Mouse (Mus musculus) CH12.LX (cell line): Measurements from ENCODE around the gene Pfas. TPM values are rescaled to one million over a fixed set of nuclear protein-coding genes. Genes with fewer than 3 reads are reported as not detected.

ENCODE experiments used
- DNase-seq: peaks from one replicate; pipeline ENCODE4 v3.0.0-alpha.2; 2013; ENCODE audit errors: extremely low read depth
- H3K27ac ChIP-seq: 2 replicates; pipeline ENCODE4 v1.5.1; 2012; ENCODE audit warnings: low read depth, mild to moderate bottlenecking, control low read depth, moderate library complexity; ENCODE audit not compliant: insufficient read depth
- H3K27me3 ChIP-seq: replicated peaks from 2 replicates; pipeline ENCODE3; 2012; ENCODE audit warnings: inconsistent platforms
- H3K36me3 ChIP-seq, 2 experiments: replicated peaks in 1 of 2; 2 replicates each; pipeline versions ENCODE3 to v1.6.1; 2012; ENCODE audit warnings: inconsistent platforms in 1 of 2, low read length in 1 of 2, mild to moderate bottlenecking in 1 of 2, mixed read lengths in 1 of 2, moderate library complexity in 1 of 2; ENCODE audit not compliant: control insufficient read depth in 1 of 2, insufficient read depth in 1 of 2
- H3K4me1 ChIP-seq, 2 experiments: 2 replicates each; pipeline ENCODE4 v1.6.1; 2012; ENCODE audit warnings: inconsistent platforms in 1 of 2, moderate library complexity in 1 of 2; ENCODE audit not compliant: insufficient read depth in 2 of 2, control insufficient read depth in 1 of 2
- H3K4me2 ChIP-seq: 2 replicates; pipeline ENCODE4 v1.6.1; 2012; ENCODE audit warnings: low read depth, mild to moderate bottlenecking, control low read depth; ENCODE audit not compliant: poor library complexity, insufficient read depth, severe bottlenecking
- H3K4me3 ChIP-seq, 3 experiments: fragments of 150-350 bp in 1 of 3; sonication (generic) in 1 of 3; replicated peaks in 1 of 3; 2 replicates each; pipeline versions ENCODE3 to v1.5.1; 2011 to 2012; ENCODE audit warnings: low read depth in 2 of 3, low read length in 2 of 3, mild to moderate bottlenecking in 2 of 3, moderate library complexity in 2 of 3, control low read depth in 1 of 3, improper control_type of control experiment in 1 of 3, inconsistent platforms in 1 of 3, mixed read lengths in 1 of 3; ENCODE audit not compliant: poor library complexity in 1 of 3
- H3K79me2 ChIP-seq: replicated peaks from 2 replicates; pipeline ENCODE4 v1.6.1; 2012; ENCODE audit warnings: mild to moderate bottlenecking, moderate library complexity; ENCODE audit not compliant: control insufficient read depth, poor library complexity, insufficient read depth, severe bottlenecking; ENCODE audit errors: extremely low read depth
- H3K9ac ChIP-seq: 2 replicates; pipeline ENCODE4 v1.6.1; 2012; ENCODE audit warnings: low read depth, mild to moderate bottlenecking, control low read depth, moderate library complexity; ENCODE audit not compliant: insufficient read depth
- H3K9me3 ChIP-seq: replicated peaks from 2 replicates; pipeline ENCODE3; 2012; ENCODE audit warnings: low read length, inconsistent platforms, mixed read lengths
- BHLHE40 ChIP-seq: IDR thresholded peaks from 2 replicates; pipeline ENCODE4 v1.6.1; 2011; ENCODE audit warnings: mild to moderate bottlenecking, low read depth, low read length, improper control_type of control experiment
- CHD1 ChIP-seq: IDR thresholded peaks from 2 replicates; pipeline ENCODE4 v1.6.1; 2012; ENCODE audit warnings: low read depth, low read length, improper control_type of control experiment, inconsistent platforms
- CHD2 ChIP-seq: IDR thresholded peaks from 2 replicates; pipeline ENCODE4 v1.6.1; 2011; ENCODE audit warnings: low read length, improper control_type of control experiment
- CTCF ChIP-seq, 2 experiments: IDR thresholded peaks in 1 of 2; conservative IDR thresholded peaks in 1 of 2; 2 replicates each; pipeline ENCODE4 v1.5.1; 2011 to 2012; ENCODE audit warnings: low read depth in 2 of 2, low read length in 2 of 2, improper control_type of control experiment in 1 of 2, inconsistent platforms in 1 of 2, mild to moderate bottlenecking in 1 of 2, moderate library complexity in 1 of 2
- E2F4 ChIP-seq: IDR thresholded peaks from 2 replicates; pipeline ENCODE4 v1.6.1; 2011; ENCODE audit warnings: low read depth, low read length, improper control_type of control experiment; ENCODE audit not compliant: insufficient replicate concordance
- ETS1 ChIP-seq: conservative IDR thresholded peaks from 2 replicates; pipeline ENCODE4 v1.6.1; 2012; ENCODE audit warnings: low read depth, mild to moderate bottlenecking, inconsistent platforms, low read length, improper control_type of control experiment, moderate library complexity
- GABPA ChIP-seq: IDR thresholded peaks from 2 replicates; pipeline ENCODE4 v1.6.1; 2012; ENCODE audit warnings: low read depth, low read length, improper control_type of control experiment, inconsistent platforms; ENCODE audit not compliant: insufficient replicate concordance
- IRF4 ChIP-seq: IDR thresholded peaks from 2 replicates; pipeline ENCODE4 v1.6.1; 2014; ENCODE audit warnings: low read depth, mild to moderate bottlenecking, inconsistent platforms, low read length, improper control_type of control experiment
- JUN ChIP-seq: IDR thresholded peaks from 2 replicates; pipeline ENCODE4 v1.6.1; 2011; ENCODE audit warnings: low read depth, mild to moderate bottlenecking, low read length, improper control_type of control experiment, moderate library complexity; ENCODE audit not compliant: insufficient read depth
- JUND ChIP-seq: conservative IDR thresholded peaks from 2 replicates; pipeline ENCODE4 v1.6.1; 2011; ENCODE audit warnings: low read depth, low read length, improper control_type of control experiment
- KAT2A ChIP-seq: IDR thresholded peaks from 2 replicates; pipeline ENCODE4 v1.6.1; 2012; ENCODE audit warnings: low read length, improper control_type of control experiment, inconsistent platforms; ENCODE audit not compliant: insufficient replicate concordance
- MAZ ChIP-seq: IDR thresholded peaks from 2 replicates; pipeline ENCODE4 v1.6.1; 2012; ENCODE audit warnings: low read depth, mild to moderate bottlenecking, inconsistent platforms, low read length, improper control_type of control experiment, moderate library complexity
- MXI1 ChIP-seq: IDR thresholded peaks from 2 replicates; pipeline ENCODE4 v1.6.1; 2011; ENCODE audit warnings: mild to moderate bottlenecking, low read depth, low read length, improper control_type of control experiment
- MYC ChIP-seq: IDR thresholded peaks from 2 replicates; pipeline ENCODE4 v1.6.1; 2011; ENCODE audit warnings: low read depth, mild to moderate bottlenecking, improper control_type of control experiment, low read length
- NRF1 ChIP-seq: IDR thresholded peaks from 2 replicates; pipeline ENCODE4 v1.6.1; 2014; ENCODE audit warnings: low read depth, mild to moderate bottlenecking, inconsistent platforms, low read length, improper control_type of control experiment, moderate library complexity
- PAX5 ChIP-seq: IDR thresholded peaks from 2 replicates; pipeline ENCODE4 v1.6.1; 2012; ENCODE audit warnings: low read length, inconsistent platforms, mixed read lengths
- SIN3A ChIP-seq: IDR thresholded peaks from 2 replicates; pipeline ENCODE4 v1.6.1; 2012; ENCODE audit warnings: low read length, improper control_type of control experiment, inconsistent platforms
- SMC3 ChIP-seq: IDR thresholded peaks from 2 replicates; pipeline ENCODE4 v1.6.1; 2011; ENCODE audit warnings: low read depth, low read length, improper control_type of control experiment
- TBP ChIP-seq: conservative IDR thresholded peaks from 2 replicates; pipeline ENCODE4 v1.6.1; 2011; ENCODE audit warnings: low read depth, low read length, improper control_type of control experiment
- UBTF ChIP-seq: IDR thresholded peaks from 2 replicates; pipeline ENCODE4 v1.6.1; 2012; ENCODE audit warnings: low read depth, mild to moderate bottlenecking, inconsistent platforms, low read length, improper control_type of control experiment, moderate library complexity
- USF1 ChIP-seq: IDR thresholded peaks from 2 replicates; pipeline ENCODE4 v1.6.1; 2014; ENCODE audit warnings: low read depth, mild to moderate bottlenecking, inconsistent platforms, low read length, improper control_type of control experiment
- ZKSCAN1 ChIP-seq: IDR thresholded peaks from 2 replicates; pipeline ENCODE4 v1.6.1; 2012; ENCODE audit warnings: low read depth, inconsistent platforms, low read length, improper control_type of control experiment, borderline replicate concordance
- ZMIZ1 ChIP-seq: IDR thresholded peaks from 2 replicates; pipeline ENCODE4 v1.6.1; 2012; ENCODE audit warnings: low read depth, mild to moderate bottlenecking, inconsistent platforms, low read length, improper control_type of control experiment
- ZNF384 ChIP-seq: IDR thresholded peaks from 2 replicates; pipeline ENCODE4 v1.6.1; 2012; ENCODE audit warnings: low read depth, low read length, improper control_type of control experiment, inconsistent platforms
- dilution Hi-C: fragments of 300-500 bp; cut with MboI; formaldehyde crosslinking; loops from 2 replicates; pipeline ENCODE4 v1.14.3; 2020; ENCODE audit warnings: low sequenced_read_pairs; ENCODE audit not compliant: extremely low pct_unique_long_range_greater_than_20kb, extremely low pct_ligation_motif_present
- in situ Hi-C: fragments of 300-500 bp; cut with MboI; formaldehyde crosslinking; loops from 3 replicates; pipeline ENCODE4 v1.14.3; 2019; ENCODE audit warnings: low sequenced_read_pairs, low pct_ligation_motif_present, low pct_unique_long_range_greater_than_20kb, mixed read lengths
- polyA plus RNA-seq: library from polyadenylated mRNA; unstranded; fragments of >175 nt; gene quantifications from 2 replicates; pipeline ENCODE4 v1.2.1, GENCODE M21; 2012; ENCODE audit warnings: low read depth; ENCODE audit not compliant: insufficient read length
- total RNA-seq, 2 experiments: library from RNA; depleted of rRNA; stranded (reverse); fragments of 300-350 nt in 1 of 2; fragments of >200 nt in 1 of 2; gene quantifications; 2 replicates each; pipeline ENCODE4 v1.2.3; 2012 to 2014

Pfas gene
- total and polyA plus RNA-seq, 3 experiments: 61.9 to 110 (median 72.9) TPM

GRCm38 (mm10) chr11:68946001-68946400, 62.3 kb downstream of the Pfas start:
- TF ChIP-seq CHD1 (no peak), CHD2 (no peak), ZKSCAN1 (no peak), ZMIZ1 (no peak), BHLHE40 (no peak), UBTF (no peak), GABPA (no peak), IRF4 (no peak), SIN3A (no peak), JUND (no peak), SMC3 (no peak), MYC (no peak), USF1 (no peak), PAX5 (no peak), NRF1 (no peak), ETS1 (no peak), ZNF384 (no peak), KAT2A (no peak), E2F4 (no peak)
- no peak overlapping the region for H3K9ac ChIP-seq
- H3K9me3 ChIP-seq: no peaks in the 10 kb centered on the region
- H3K4me2 ChIP-seq: no peak overlapping the region
- no peak for DNase-seq
- dilution Hi-C loops (no loop called here), in situ Hi-C loops (no loop called here)
- no peak overlapping the region for H3K27ac ChIP-seq
- peaks cover 0 to 28% of the 10 kb centered on the region in 2 experiments for H3K36me3 ChIP-seq
- peaks cover 0 to 6% of the 10 kb centered on the region in 2 experiments; a peak in 2 of 4 replicates for H3K4me1 ChIP-seq
- H3K27me3 ChIP-seq: no peaks in the 10 kb centered on the region
- no peak overlapping the region for H3K4me3 ChIP-seq
- no peaks in the 10 kb centered on the region for H3K79me2 ChIP-seq

- in situ Hi-C loops (no loop called here), dilution Hi-C loops (no loop called here)
- Histone ChIP-seq H3K9ac (no peak overlapping the region), H3K27me3 (no peaks in the 10 kb centered on the region), H3K9me3 (no peaks in the 10 kb centered on the region), H3K4me3 (no peak overlapping the region), H3K4me2 (no peak overlapping the region), H3K4me1 (peaks cover 0 to 11% of the 10 kb centered on the region in 2 experiments; a peak in 2 of 4 replicates), H3K27ac (no peak overlapping the region), H3K36me3 (peaks cover 0 to 28% of the 10 kb centered on the region in 2 experiments), H3K79me2 (no peaks in the 10 kb centered on the region)
- no peak for DNase-seq
- TF ChIP-seq MXI1 (no peak), ETS1 (no peak), TBP (no peak), CTCF (conservative IDR thresholded peaks at IDR 0.05 in 1 of 2, IDR thresholded peaks at IDR 0.05 in 1 of 2; ENCODE audit: low read depth in 2 of 2, low read length in 2 of 2) (no peak), JUND (no peak), KAT2A (no peak), NRF1 (no peak), MAZ (no peak), ZMIZ1 (no peak), BHLHE40 (no peak), JUN (no peak)
These were observed 63.0 kb downstream of the Pfas start for GRCm38 (mm10) chr11:68945245-68945644.
